Mouse (Mus musculus) MEL (cell line): ENCODE data around the gene Spem2. TPM values are rescaled to one million over a fixed set of nuclear protein-coding genes. Genes with fewer than 3 reads are reported as not detected.

Experiments used
- DNase-seq: peaks from one replicate; pipeline ENCODE4 v3.0.0; 2011; ENCODE audit warnings: low read depth, low spot score
- H3K27ac ChIP-seq: 2 replicates; pipeline ENCODE4 v1.5.1; 2012; ENCODE audit warnings: low read depth, mild to moderate bottlenecking, control low read depth, low read length, moderate library complexity; ENCODE audit not compliant: control insufficient read depth
- H3K27me3 ChIP-seq, 2 experiments: fragments of 150-350 bp in 1 of 2; sonication (generic) in 1 of 2; 2 replicates each; pipeline ENCODE4 v1.6.1; 2012; ENCODE audit warnings: low read length in 2 of 2, mild to moderate bottlenecking in 2 of 2, improper control_type of control experiment in 1 of 2, moderate library complexity in 1 of 2; ENCODE audit not compliant: insufficient read depth in 2 of 2, control insufficient read depth in 1 of 2
- H3K36me3 ChIP-seq, 2 experiments: 2 replicates each; pipeline ENCODE4 v1.6.1; 2012 to 2014; ENCODE audit warnings: low read length in 2 of 2, improper control_type of control experiment in 1 of 2, inconsistent platforms in 1 of 2, mild to moderate bottlenecking in 1 of 2; ENCODE audit not compliant: insufficient read depth in 2 of 2, control insufficient read depth in 1 of 2
- H3K4me1 ChIP-seq, 2 experiments: fragments of 150-350 bp in 1 of 2; sonication (generic) in 1 of 2; 2 replicates each; pipeline ENCODE4 v1.6.1; 2012; ENCODE audit warnings: low read length in 2 of 2, improper control_type of control experiment in 1 of 2, mild to moderate bottlenecking in 1 of 2; ENCODE audit not compliant: insufficient read depth in 2 of 2, control insufficient read depth in 1 of 2
- H3K4me3 ChIP-seq, 2 experiments: fragments of 150-350 bp in 1 of 2; sonication (generic) in 1 of 2; 2 replicates each; pipeline ENCODE4 v1.5.1; 2012; ENCODE audit warnings: low read depth in 2 of 2, low read length in 2 of 2, mild to moderate bottlenecking in 2 of 2, moderate library complexity in 2 of 2, control low read depth in 1 of 2, improper control_type of control experiment in 1 of 2; ENCODE audit not compliant: control insufficient read depth in 1 of 2, insufficient read depth in 1 of 2
- H3K79me2 ChIP-seq: 2 replicates; pipeline ENCODE4 v1.6.1; 2012; ENCODE audit warnings: mild to moderate bottlenecking, low read length, moderate library complexity; ENCODE audit not compliant: control insufficient read depth, poor library complexity, insufficient read depth
- H3K9ac ChIP-seq: 2 replicates; pipeline ENCODE4 v1.6.1; 2012; ENCODE audit warnings: low read depth, mild to moderate bottlenecking, control low read depth, low read length, moderate library complexity; ENCODE audit not compliant: control insufficient read depth, poor library complexity, severe bottlenecking
- H3K9me3 ChIP-seq: fragments of 150-350 bp; sonication (generic); replicated peaks from 2 replicates; pipeline ENCODE4 v1.6.1; 2012; ENCODE audit warnings: mild to moderate bottlenecking, low read length, improper control_type of control experiment, moderate library complexity; ENCODE audit not compliant: insufficient read depth
- BHLHE40 ChIP-seq: IDR thresholded peaks from 2 replicates; pipeline ENCODE4 v1.6.1; 2012; ENCODE audit warnings: low read depth, mild to moderate bottlenecking, inconsistent platforms, low read length, improper control_type of control experiment, borderline replicate concordance
- CHD1 ChIP-seq: IDR thresholded peaks from 2 replicates; pipeline ENCODE4 v1.6.1; 2012; ENCODE audit warnings: low read depth, mild to moderate bottlenecking, inconsistent platforms, low read length, improper control_type of control experiment
- CHD2 ChIP-seq: IDR thresholded peaks from 2 replicates; pipeline ENCODE4 v1.6.1; 2011; ENCODE audit warnings: low read length, improper control_type of control experiment
- CTCF ChIP-seq, 3 experiments: IDR thresholded peaks in 2 of 3; conservative IDR thresholded peaks in 1 of 3; 2 replicates each; pipeline ENCODE4 v1.5.1; 2011 to 2012; ENCODE audit warnings: low read length in 3 of 3, low read depth in 2 of 3, mild to moderate bottlenecking in 2 of 3, improper control_type of control experiment in 1 of 3, inconsistent platforms in 1 of 3, mixed read lengths in 1 of 3, moderate library complexity in 1 of 3; ENCODE audit not compliant: control insufficient read depth in 1 of 3, insufficient read depth in 1 of 3, poor library complexity in 1 of 3, severe bottlenecking in 1 of 3
- GABPA ChIP-seq: IDR thresholded peaks from 2 replicates; pipeline ENCODE4 v1.6.1; 2012; ENCODE audit warnings: low read depth, mild to moderate bottlenecking, inconsistent platforms, low read length, improper control_type of control experiment, moderate library complexity
- GATA1 ChIP-seq: IDR thresholded peaks from 2 replicates; pipeline ENCODE4 v1.6.1; 2011; ENCODE audit warnings: low read depth, low read length, improper control_type of control experiment
- HCFC1 ChIP-seq: IDR thresholded peaks from 2 replicates; pipeline ENCODE4 v1.6.1; 2012; ENCODE audit warnings: low read depth, mild to moderate bottlenecking, inconsistent platforms, low read length, improper control_type of control experiment, moderate library complexity
- JUND ChIP-seq: IDR thresholded peaks from 2 replicates; pipeline ENCODE4 v1.6.1; 2011; ENCODE audit warnings: low read depth, mild to moderate bottlenecking, improper control_type of control experiment, low read length
- MAFK ChIP-seq: IDR thresholded peaks from 2 replicates; pipeline ENCODE4 v1.6.1; 2011; ENCODE audit warnings: low read depth, mild to moderate bottlenecking, low read length, improper control_type of control experiment, borderline replicate concordance
- MAZ ChIP-seq: IDR thresholded peaks from 2 replicates; pipeline ENCODE4 v1.6.1; 2012; ENCODE audit warnings: low read depth, mild to moderate bottlenecking, inconsistent platforms, low read length, improper control_type of control experiment
- MXI1 ChIP-seq: IDR thresholded peaks from 2 replicates; pipeline ENCODE4 v1.6.1; 2011; ENCODE audit warnings: mild to moderate bottlenecking, low read depth, low read length, improper control_type of control experiment
- MYC ChIP-seq: IDR thresholded peaks from 2 replicates; pipeline ENCODE4 v1.6.1; 2011; ENCODE audit warnings: low read depth, mild to moderate bottlenecking, low read length, improper control_type of control experiment, moderate library complexity
- POLR2A ChIP-seq, 2 experiments: IDR thresholded peaks; 2 replicates each; pipeline ENCODE4 v1.6.1; 2011 to 2012; ENCODE audit warnings: low read length in 2 of 2, mild to moderate bottlenecking in 2 of 2, control low read depth in 1 of 2, improper control_type of control experiment in 1 of 2, low read depth in 1 of 2, moderate library complexity in 1 of 2; ENCODE audit not compliant: control insufficient read depth in 1 of 2, insufficient read depth in 1 of 2, poor library complexity in 1 of 2
- POLR2AphosphoS2 ChIP-seq: IDR thresholded peaks from 2 replicates; pipeline ENCODE4 v1.6.1; 2011; ENCODE audit warnings: low read length, improper control_type of control experiment
- POLR2AphosphoS5 ChIP-seq: IDR thresholded peaks from 2 replicates; pipeline ENCODE4 v1.6.1; 2012; ENCODE audit warnings: low read depth, borderline replicate concordance, mild to moderate bottlenecking, inconsistent platforms, low read length, moderate library complexity, mixed read lengths
- RAD21 ChIP-seq: IDR thresholded peaks from 2 replicates; pipeline ENCODE4 v1.6.1; 2011; ENCODE audit warnings: mild to moderate bottlenecking, low read depth, low read length, improper control_type of control experiment
- RCOR1 ChIP-seq: IDR thresholded peaks from 2 replicates; pipeline ENCODE4 v1.6.1; 2012; ENCODE audit warnings: low read depth, mild to moderate bottlenecking, inconsistent platforms, low read length, improper control_type of control experiment
- SIN3A ChIP-seq: IDR thresholded peaks from 2 replicates; pipeline ENCODE4 v1.6.1; 2012; ENCODE audit warnings: low read length, improper control_type of control experiment, inconsistent platforms
- SMC3 ChIP-seq: IDR thresholded peaks from 2 replicates; pipeline ENCODE4 v1.6.1; 2011; ENCODE audit warnings: low read depth, low read length, improper control_type of control experiment
- TBP ChIP-seq: IDR thresholded peaks from 2 replicates; pipeline ENCODE4 v1.8.0; 2011; ENCODE audit warnings: low read depth, low read length, improper control_type of control experiment
- TCF12 ChIP-seq: IDR thresholded peaks from 2 replicates; pipeline ENCODE4 v1.6.1; 2014; ENCODE audit warnings: low read depth, mild to moderate bottlenecking, inconsistent platforms, low read length, improper control_type of control experiment, moderate library complexity
- USF2 ChIP-seq, 2 experiments: IDR thresholded peaks; 2 replicates each; pipeline ENCODE4 v1.6.1; 2011 to 2012; ENCODE audit warnings: improper control_type of control experiment in 2 of 2, low read length in 2 of 2, borderline replicate concordance in 1 of 2, inconsistent platforms in 1 of 2, low read depth in 1 of 2, mild to moderate bottlenecking in 1 of 2; ENCODE audit not compliant: insufficient read depth in 1 of 2
- ZKSCAN1 ChIP-seq: IDR thresholded peaks from 2 replicates; pipeline ENCODE4 v1.6.1; 2012; ENCODE audit warnings: low read depth, mild to moderate bottlenecking, inconsistent platforms, low read length, improper control_type of control experiment, moderate library complexity
- ZMIZ1 ChIP-seq: IDR thresholded peaks from 2 replicates; pipeline ENCODE4 v1.6.1; 2012; ENCODE audit warnings: low read depth, mild to moderate bottlenecking, inconsistent platforms, low read length, improper control_type of control experiment, moderate library complexity
- ZNF384 ChIP-seq: IDR thresholded peaks from 2 replicates; pipeline ENCODE4 v1.6.1; 2012; ENCODE audit warnings: low read depth, mild to moderate bottlenecking, inconsistent platforms, low read length, improper control_type of control experiment
- polyA plus RNA-seq, 2 experiments: library from polyadenylated mRNA; stranded (reverse) in 1 of 2; unstranded in 1 of 2; fragments of >175 nt in 1 of 2; fragments of >200 nt in 1 of 2; gene quantifications; 2 replicates each; pipeline versions ENCODE4 v1.2.1 to v1.2.4; 2012; ENCODE audit warnings: low replicate concordance in 2 of 2, low read depth in 1 of 2; ENCODE audit not compliant: insufficient read length in 2 of 2, insufficient read depth in 1 of 2, missing spikeins in 1 of 2
- total RNA-seq: library from RNA; depleted of rRNA; stranded (reverse); fragments of 300-350 nt; gene quantifications from 2 replicates; pipeline ENCODE4 v1.2.3, GENCODE M21; 2012

Gene Spem2
- total and polyA plus RNA-seq, 3 experiments = not detected

DNA sequence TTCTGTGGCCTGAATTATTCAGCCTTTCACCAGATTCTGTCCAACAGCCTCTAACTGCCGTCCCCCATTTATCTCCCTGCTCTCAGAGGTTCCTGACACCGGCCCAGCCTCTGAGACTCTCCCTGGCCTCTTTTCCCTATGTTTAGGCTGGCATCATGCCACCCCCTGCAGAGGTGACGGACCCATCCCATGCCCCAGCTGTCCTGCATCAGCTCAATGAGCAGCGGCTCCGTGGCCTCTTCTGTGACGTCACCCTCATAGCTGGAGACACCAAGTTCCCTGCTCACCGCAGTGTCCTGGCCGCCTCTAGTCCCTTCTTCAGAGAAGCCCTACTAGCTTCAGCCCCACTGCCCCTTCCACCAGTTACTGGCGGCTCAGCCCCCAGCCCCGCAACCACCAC, 42.5 kb downstream of the Spem2 start:
- TF ChIP-seq CHD1 = no peak
- no peak for TF ChIP-seq POLR2A (IDR thresholded peaks at IDR 0.05; ENCODE audit: control insufficient read depth in 1 of 2, insufficient read depth in 1 of 2, low read depth in 1 of 2, low read length in 2 of 2, poor library complexity in 1 of 2)
- TF ChIP-seq TBP = no peak
- no peak for TF ChIP-seq MAFK
- TF ChIP-seq ZMIZ1 = no peak
- no peak for TF ChIP-seq TCF12
- TF ChIP-seq MXI1 = no peak
- TF ChIP-seq SMC3 = no peak
- no peak for TF ChIP-seq POLR2AphosphoS2
- no peak for TF ChIP-seq CTCF (IDR thresholded peaks at IDR 0.05 in 2 of 3, conservative IDR thresholded peaks at IDR 0.05 in 1 of 3; ENCODE audit: control insufficient read depth in 1 of 3, insufficient read depth in 1 of 3, low read depth in 2 of 3, low read length in 3 of 3, poor library complexity in 1 of 3, severe bottlenecking in 1 of 3)
- TF ChIP-seq ZNF384 = no peak
- TF ChIP-seq ZKSCAN1 = no peak
- TF ChIP-seq, all 39 proteins: peak for 0
- no peaks in the 10 kb centered on the region for H3K27me3 ChIP-seq
- no peak overlapping the region for H3K9ac ChIP-seq
- H3K36me3 ChIP-seq = no peaks in the 10 kb centered on the region
- no peak for DNase-seq
- H3K27ac ChIP-seq = no peak overlapping the region
- no peaks in the 10 kb centered on the region for H3K9me3 ChIP-seq
- no peaks in the 10 kb centered on the region for H3K79me2 ChIP-seq
- H3K4me3 ChIP-seq = no peak overlapping the region
- no peaks in the 10 kb centered on the region for H3K4me1 ChIP-seq

GRCm38 (mm10) chr11:69774961-69775360, 43.3 kb downstream of the Spem2 start:
- H3K4me3 ChIP-seq = no peak overlapping the region

More at GRCm38 (mm10) chr11:69774961-69775360, 43.3 kb downstream of the Spem2 start:
- Histone ChIP-seq H3K27ac (no peak overlapping the region), H3K36me3 (no peaks in the 10 kb centered on the region), H3K9ac (no peak overlapping the region), H3K79me2 (no peaks in the 10 kb centered on the region), H3K27me3 (no peaks in the 10 kb centered on the region), H3K4me1 (no peaks in the 10 kb centered on the region), H3K9me3 (no peaks in the 10 kb centered on the region)
- TF ChIP-seq JUND = no peak
- no peak for TF ChIP-seq GABPA
- no peak for TF ChIP-seq HCFC1
- TF ChIP-seq RCOR1 = no peak
- no peak for TF ChIP-seq MAZ
- no peak for TF ChIP-seq CHD2
- no peak for TF ChIP-seq MXI1
- TF ChIP-seq TCF12 = no peak
- no peak for TF ChIP-seq CHD1
- TF ChIP-seq SIN3A = no peak
- TF ChIP-seq ZMIZ1 = no peak
- no peak for TF ChIP-seq GATA1
- TF ChIP-seq POLR2AphosphoS2 = no peak
- no peak for TF ChIP-seq MYC
- no peak for TF ChIP-seq USF2 (IDR thresholded peaks at IDR 0.05; ENCODE audit: borderline replicate concordance in 1 of 2, insufficient read depth in 1 of 2, low read depth in 1 of 2, low read length in 2 of 2)
- no peak for TF ChIP-seq RAD21
- no peak for TF ChIP-seq POLR2AphosphoS5
- no peak for TF ChIP-seq ZNF384
- no peak for TF ChIP-seq BHLHE40
- no peak for DNase-seq
